Mouse (Mus musculus) stomach, embryonic 14.5 days (tissue): ENCODE measurements at regions not wholly inside any gene's neighbourhood (a gene's known extent, or its start where the extent isn't known, plus 50 kb on each side); places are given as distances from the start of the nearest gene placed in this dataset.

ENCODE experiments used
- ATAC-seq: fragments of 200-750 bp; cut with Nextera tagmentation; 2 replicates; pipeline ENCODE4 v1.8.0; 2017; ENCODE audit warnings: low read depth, moderate TSS enrichment; ENCODE audit not compliant: insufficient number of reproducible peaks, insufficient read depth, low FRiP score
- H3K27ac ChIP-seq: fragments of 300-500 bp; sonication (generic); 2 replicates; pipeline ENCODE4 v1.5.1; 2014; ENCODE audit warnings: mild to moderate bottlenecking, low read length, moderate library complexity, mixed read lengths
- H3K27me3 ChIP-seq: fragments of 300-500 bp; sonication (generic); 2 replicates; pipeline ENCODE4 v1.6.1; 2014; ENCODE audit warnings: low read length, control low read depth, mixed read lengths; ENCODE audit not compliant: control insufficient read depth, insufficient read depth
- H3K36me3 ChIP-seq: fragments of 300-500 bp; sonication (generic); 2 replicates; pipeline ENCODE4 v1.6.1; 2014; ENCODE audit warnings: mild to moderate bottlenecking, control low read depth, low read length, moderate library complexity, mixed read lengths; ENCODE audit not compliant: control insufficient read depth, insufficient read depth
- H3K4me1 ChIP-seq: fragments of 300-500 bp; sonication (generic); 2 replicates; pipeline ENCODE4 v1.6.1; 2014; ENCODE audit warnings: low read length, control low read depth, mixed read lengths; ENCODE audit not compliant: control insufficient read depth, insufficient read depth
- H3K4me2 ChIP-seq: fragments of 300-500 bp; sonication (generic); replicated peaks from 2 replicates; pipeline ENCODE4 v1.6.1; 2014; ENCODE audit warnings: low read depth, low read length, control low read depth
- H3K4me3 ChIP-seq: fragments of 300-500 bp; sonication (generic); 2 replicates; pipeline ENCODE4 v1.5.1; 2014; ENCODE audit warnings: low read depth, low read length, control low read depth
- H3K9ac ChIP-seq: fragments of 300-500 bp; sonication (generic); replicated peaks from 2 replicates; pipeline ENCODE4 v1.6.1; 2014; ENCODE audit warnings: low read depth, mild to moderate bottlenecking, control low read depth, low read length, moderate library complexity, mixed read lengths
- H3K9me3 ChIP-seq: fragments of 300-500 bp; sonication (generic); 2 replicates; pipeline ENCODE4 v1.6.1; 2016; ENCODE audit warnings: low read depth, low read length, control low read depth; ENCODE audit not compliant: control insufficient read depth
- WGBS: fragments of 180-500 bp; shearing (Covaris S2); extraction: QIAGEN DNeasy Blood & Tissue Kit; methylation state at CpG from one replicate; pipeline ENCODE4 v1.1.7; 2014; 5-methylcytosine and 5-hydroxymethylcytosine counted together

GRCm38 (mm10) chr1:3900354-3900753 is 907.3 kb upstream of the Gm37988 start:
- H3K27ac ChIP-seq = no peak overlapping the region
- no peak overlapping the region for H3K4me3 ChIP-seq
- H3K27me3 ChIP-seq = no peaks in the 10 kb centered on the region
- no peaks in the 10 kb centered on the region for H3K36me3 ChIP-seq
- H3K9ac ChIP-seq = no peak overlapping the region
- no peaks in the 10 kb centered on the region for H3K4me1 ChIP-seq
- no peaks in the 10 kb centered on the region for H3K9me3 ChIP-seq
- H3K4me2 ChIP-seq = no peak overlapping the region
- 47% methylated on average over 2 of the region's 2 CpGs for WGBS
- no peak for ATAC-seq

GRCm38 (mm10) chr1:3903432-3903831 is 904.3 kb upstream of the Gm37988 start:
- Histone ChIP-seq H3K4me2 (no peak overlapping the region), H3K36me3 (no peaks in the 10 kb centered on the region), H3K9ac (no peak overlapping the region), H3K27ac (no peak overlapping the region), H3K4me1 (no peaks in the 10 kb centered on the region), H3K9me3 (no peaks in the 10 kb centered on the region), H3K4me3 (no peak overlapping the region), H3K27me3 (no peaks in the 10 kb centered on the region)
- WGBS = 47% methylated on average over 1 of the region's 1 CpGs
- no peak for ATAC-seq

- no peak overlapping the region for H3K4me2 ChIP-seq
- peaks cover 4% of the 10 kb centered on the region; the same call in 1 of the 2 replicates for H3K4me1 ChIP-seq
- no peak overlapping the region for H3K4me3 ChIP-seq
- ATAC-seq = peak; percentile 61; the same call in 1 of the 2 replicates
- no peak overlapping the region for H3K9ac ChIP-seq
- 21% methylated on average over 1 of the region's 1 CpGs for WGBS
- H3K27ac ChIP-seq = no peak overlapping the region
- H3K27me3 ChIP-seq = no peaks in the 10 kb centered on the region
- H3K36me3 ChIP-seq = no peaks in the 10 kb centered on the region
- no peaks in the 10 kb centered on the region for H3K9me3 ChIP-seq
These were observed 895.2 kb upstream of the Gm37988 start for GRCm38 (mm10) chr1:3912499-3912898.

- WGBS = 7% methylated on average over 1 of the region's 1 CpGs
- H3K9me3 ChIP-seq = no peaks in the 10 kb centered on the region
- no peaks in the 10 kb centered on the region for H3K36me3 ChIP-seq
- peak; percentile 83 for ATAC-seq
- H3K27me3 ChIP-seq = no peaks in the 10 kb centered on the region
- H3K27ac ChIP-seq = peak overlapping the region; percentile 33; the same call in 1 of the 2 replicates
- H3K4me1 ChIP-seq = peaks cover 4% of the 10 kb centered on the region; the same call in 1 of the 2 replicates
- H3K4me3 ChIP-seq = no peak overlapping the region
- no peak overlapping the region for H3K9ac ChIP-seq
- H3K4me2 ChIP-seq = no peak overlapping the region
These were observed 894.1 kb upstream of the Gm37988 start for GRCm38 (mm10) chr1:3913631-3914030.
